Mouse (Mus musculus) heart, adult 2 months (tissue): ENCODE data around the gene Cyp4a10. TPM values are rescaled to one million over a fixed set of nuclear protein-coding genes. Genes with fewer than 3 reads are reported as not detected.
"Not testable (repeated sequence)": the region's sequence is repeated elsewhere in the genome, so short reads cannot be mapped to it uniquely, and the experiment has no call there.

Source experiments
- DNase-seq, 2 experiments: peaks; one replicate each; pipeline ENCODE4 v3.0.0; 2021
- H3K27ac ChIP-seq: fragments of 200-600 bp; 2 replicates; pipeline ENCODE4 v1.8.1; 2022
- H3K27me3 ChIP-seq: fragments of 200-500 bp; 2 replicates; pipeline ENCODE4 v1.6.1; 2012; ENCODE audit warnings: mild to moderate bottlenecking, low read length, inconsistent platforms, mixed read lengths; ENCODE audit not compliant: control insufficient read depth, insufficient read depth
- H3K36me3 ChIP-seq: fragments of 200-500 bp; 2 replicates; pipeline ENCODE4 v1.6.1; 2012; ENCODE audit warnings: low read length, inconsistent platforms; ENCODE audit not compliant: control insufficient read depth, insufficient read depth
- H3K4me1 ChIP-seq: fragments of 200-500 bp; 2 replicates; pipeline ENCODE4 v1.6.1; 2011; ENCODE audit warnings: low read length; ENCODE audit not compliant: control insufficient read depth, insufficient read depth
- H3K4me3 ChIP-seq: fragments of 200-600 bp; 2 replicates; pipeline ENCODE4 v1.8.1; 2022
- H3K79me2 ChIP-seq: fragments of 200-500 bp; replicated peaks from 2 replicates; pipeline ENCODE4 v1.6.1; 2012; ENCODE audit warnings: mild to moderate bottlenecking, inconsistent platforms, low read length, moderate library complexity, mixed read lengths; ENCODE audit not compliant: control insufficient read depth, insufficient read depth
- H3K9ac ChIP-seq: fragments of 200-500 bp; 2 replicates; pipeline ENCODE4 v1.6.1; 2012; ENCODE audit warnings: low read depth, mild to moderate bottlenecking, control low read depth, inconsistent platforms, low read length, mixed read lengths
- CTCF ChIP-seq: fragments of 200-600 bp; IDR thresholded peaks from 2 replicates; pipeline ENCODE4 v1.8.1; 2022; ENCODE audit warnings: antibody characterized with exemption, mild to moderate bottlenecking, moderate library complexity
- EP300 ChIP-seq: fragments of 200-500 bp; IDR thresholded peaks from 2 replicates; pipeline ENCODE4 v1.6.1; 2011; ENCODE audit warnings: low read depth, low read length, control low read depth; ENCODE audit not compliant: insufficient read depth
- POLR2A ChIP-seq: fragments of 200-500 bp; IDR thresholded peaks from 2 replicates; pipeline ENCODE4 v1.6.1; 2011; ENCODE audit warnings: mild to moderate bottlenecking, low read depth, low read length, control low read depth; ENCODE audit not compliant: insufficient read depth
- WGBS: fragments of 180-500 bp; shearing (Covaris S2); methylation state at CpG from one replicate; pipeline ENCODE4 v1.1.7; 2018; 5-methylcytosine and 5-hydroxymethylcytosine counted together
- intact Hi-C: fragments of 180-260 bp; cut with DNase I; formaldehyde crosslinking; loops from one replicate; pipeline ENCODE4 v1.15.1; 2025
- polyA plus RNA-seq: library from polyadenylated mRNA; depleted of rRNA; stranded (reverse); fragments of >200 nt; gene quantifications from 2 replicates; pipeline ENCODE4 v1.2.3, GENCODE M21; 2012
- total RNA-seq, 2 experiments: library from RNA; stranded (reverse); gene quantifications; 2 replicates each; pipeline ENCODE4 v1.2.3; 2021

Cyp4a10 gene
- total and polyA plus RNA-seq, 3 experiments, result 0.21 TPM; not detected in 2

DNA sequence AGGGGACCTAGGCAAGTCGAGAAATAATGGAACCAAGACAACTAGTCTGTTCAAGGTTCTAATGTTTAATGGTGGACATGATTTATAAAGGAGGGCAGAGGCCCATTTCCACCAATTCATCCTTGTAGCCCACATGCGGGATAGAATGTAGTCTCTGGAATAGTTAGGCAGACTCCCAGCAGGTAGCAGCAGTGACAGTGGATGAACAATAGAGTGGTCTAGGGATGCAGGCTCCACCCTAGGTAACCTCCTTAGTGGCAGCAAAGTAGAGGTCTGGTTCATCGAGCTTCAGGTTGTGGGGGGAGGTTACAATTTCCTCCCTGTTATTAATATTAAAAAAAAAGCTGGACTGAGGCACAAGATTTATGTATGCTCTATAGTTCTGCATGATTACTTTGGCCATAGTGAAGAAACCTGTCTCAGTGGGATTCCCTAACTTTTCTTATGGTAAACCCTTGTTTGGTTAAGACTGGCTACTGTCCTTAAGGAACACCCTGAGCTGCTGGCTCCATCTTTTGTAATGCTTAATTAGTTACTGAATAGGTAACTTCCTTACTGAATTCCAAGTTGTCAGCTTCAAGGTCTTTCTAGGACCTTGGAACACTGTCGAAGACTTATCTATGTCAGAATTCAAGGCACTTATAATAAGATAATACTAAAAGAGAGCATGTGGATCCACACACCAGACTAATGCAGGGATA, 39.9 kb downstream of the Cyp4a10 start:
- no peak for TF ChIP-seq CTCF
- WGBS, result 61% methylated on average over 4 of the region's 4 CpGs
- intact Hi-C loops, result no loop called here

DNA sequence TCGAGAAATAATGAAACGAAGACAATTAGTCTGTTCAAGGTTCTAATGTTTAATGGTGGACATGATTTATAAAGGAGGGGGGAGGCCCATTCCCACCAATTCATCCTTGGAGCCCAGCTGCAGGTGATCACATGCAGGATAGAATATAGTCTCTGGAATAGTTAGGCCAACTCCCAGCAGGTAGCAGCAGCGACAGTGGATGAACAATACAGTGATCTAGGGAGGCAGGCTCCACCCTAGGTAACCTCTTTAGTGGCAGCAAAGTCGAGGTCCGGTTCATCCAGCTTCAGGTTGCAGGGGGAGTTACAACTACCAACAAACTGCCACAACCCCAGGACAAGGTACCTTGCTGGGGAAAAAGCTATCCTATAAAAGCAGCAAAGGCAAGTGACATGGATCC, 43.2 kb downstream of the Cyp4a10 start:
- H3K9ac ChIP-seq, H3K79me2 ChIP-seq, H3K36me3 ChIP-seq, H3K4me1 ChIP-seq, H3K4me3 ChIP-seq, H3K27ac ChIP-seq, intact Hi-C loops, H3K27me3 ChIP-seq, DNase-seq: not testable (repeated sequence)
- WGBS, result 65% methylated on average over 5 of the region's 5 CpGs

More for the DNA sequence above, 39.9 kb downstream of the Cyp4a10 start:
- Histone ChIP-seq H3K9ac (no peak overlapping the region), H3K4me1 (no peaks in the 10 kb centered on the region), H3K27me3 (no peaks in the 10 kb centered on the region), H3K4me3 (no peak overlapping the region), H3K27ac (no peak overlapping the region), H3K36me3 (no peaks in the 10 kb centered on the region), H3K79me2 (no peaks in the 10 kb centered on the region)
- DNase-seq, result no peak

GRCm38 (mm10) chr4:115563401-115563800, 45.3 kb downstream of the Cyp4a10 start, which contains the start of gene Cyp4a31:
Gene Cyp4a31 (plus strand): TSS chr4:115563649.
- no peaks in the 10 kb centered on the region for H3K79me2 ChIP-seq
- no peak for DNase-seq
- no peak within 1 kb of the TSS for H3K4me3 ChIP-seq
- intact Hi-C loops, result no loop called here
- no peaks in the 10 kb centered on the region for H3K27me3 ChIP-seq
- H3K36me3 ChIP-seq, result no peaks in the 10 kb centered on the region
- no peak for TF ChIP-seq POLR2A
- no peak for TF ChIP-seq EP300
- TF ChIP-seq CTCF, result no peak
- no peak within 1 kb of the TSS for H3K27ac ChIP-seq
- 84% methylated on average over 3 of the region's 3 CpGs for WGBS
- no peak within 1 kb of the TSS for H3K9ac ChIP-seq
- H3K4me1 ChIP-seq, result no peaks in the 10 kb centered on the region

DNA sequence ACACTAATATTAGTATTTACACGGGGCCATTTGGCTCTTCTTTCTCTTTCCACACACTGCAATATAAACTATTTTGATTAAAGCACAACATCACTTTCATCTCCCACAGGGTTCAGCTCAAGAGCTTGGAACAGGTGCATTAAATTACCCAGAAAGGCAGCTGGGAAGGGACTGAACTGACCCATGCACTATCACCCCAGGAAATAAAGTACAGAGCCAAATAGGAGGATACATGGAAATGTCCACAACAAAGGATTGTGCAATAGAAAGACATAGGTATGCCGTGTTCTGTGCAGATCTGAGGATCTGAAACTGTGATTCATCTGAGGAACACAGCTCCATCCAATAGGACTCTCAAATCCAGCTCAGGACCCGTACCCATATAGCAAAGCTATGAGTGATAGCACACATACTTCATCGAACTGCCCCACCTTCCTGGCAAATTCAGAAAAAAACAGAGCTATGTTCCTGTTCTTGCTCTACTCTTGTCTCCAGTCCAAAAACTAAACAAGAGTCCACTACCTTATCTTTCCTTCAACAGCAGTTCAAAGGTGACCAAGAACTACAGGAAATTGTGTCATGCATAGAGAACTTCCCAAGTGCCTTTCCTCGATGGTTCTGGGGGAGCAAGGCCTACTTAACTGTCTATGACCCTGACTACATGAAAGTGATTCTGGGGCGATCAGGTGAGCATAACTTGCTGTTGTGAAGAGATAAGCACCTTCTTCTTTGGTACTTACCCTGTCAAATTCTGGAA, 46.6 kb downstream of the Cyp4a10 start:
- H3K36me3 ChIP-seq, H3K4me3 ChIP-seq, H3K27me3 ChIP-seq, H3K9ac ChIP-seq, H3K4me1 ChIP-seq, DNase-seq, intact Hi-C loops, H3K27ac ChIP-seq, H3K79me2 ChIP-seq: not testable (repeated sequence)
- 45% methylated on average over 6 of the region's 6 CpGs for WGBS

DNA sequence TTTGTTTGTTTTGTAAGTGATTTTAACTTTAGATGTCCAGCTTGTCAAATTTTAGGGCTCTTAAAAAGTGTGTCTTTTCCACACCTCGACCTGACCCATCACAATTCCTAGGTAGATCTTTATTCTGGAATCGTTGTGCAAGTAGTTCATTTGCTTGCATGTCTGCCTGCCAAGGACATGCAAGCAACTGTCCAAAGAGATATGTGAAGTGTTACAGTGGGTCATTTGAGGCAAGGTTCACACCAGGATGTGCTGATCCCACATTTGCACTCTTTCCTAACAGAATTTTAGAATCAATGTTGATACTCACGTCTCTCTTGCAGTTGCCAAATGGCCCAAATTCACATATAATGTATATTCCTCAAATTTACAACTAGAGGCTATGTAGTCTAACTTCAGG, 57.2 kb downstream of the Cyp4a10 start:
- no peaks in the 10 kb centered on the region for H3K36me3 ChIP-seq
- 68% methylated on average over 3 of the region's 3 CpGs for WGBS
- H3K9ac ChIP-seq, result no peak overlapping the region
- no peak overlapping the region for H3K4me3 ChIP-seq
- H3K79me2 ChIP-seq, result no peaks in the 10 kb centered on the region
- H3K4me1 ChIP-seq, result no peaks in the 10 kb centered on the region; the same call in 1 of the 2 replicates
- no peak for DNase-seq
- H3K27ac ChIP-seq, result no peak overlapping the region
- no peak for TF ChIP-seq POLR2A
- no peak for TF ChIP-seq EP300
- no peak for TF ChIP-seq CTCF
- intact Hi-C loops, result loop anchor here (10.0 kb wide), 1 partner anchor 110 kb away; no protein-coding TSS in a partner anchor
- H3K27me3 ChIP-seq, result no peaks in the 10 kb centered on the region

GRCm38 (mm10) chr4:115575776-115576175, 57.7 kb downstream of the Cyp4a10 start:
- no peaks in the 10 kb centered on the region for H3K36me3 ChIP-seq
- no peaks in the 10 kb centered on the region for H3K79me2 ChIP-seq
- DNase-seq, result no peak
- H3K9ac ChIP-seq, result no peak overlapping the region
- TF ChIP-seq POLR2A (no peak), CTCF (no peak), EP300 (no peak)
- intact Hi-C loops, result loop anchor here (10.0 kb wide), 1 partner anchor 109 kb away; no protein-coding TSS in a partner anchor
- no peaks in the 10 kb centered on the region for H3K27me3 ChIP-seq
- 75% methylated on average over 2 of the region's 2 CpGs for WGBS
- no peak overlapping the region for H3K27ac ChIP-seq
- H3K4me1 ChIP-seq, result no peaks in the 10 kb centered on the region; the same call in 1 of the 2 replicates
- no peak overlapping the region for H3K4me3 ChIP-seq
